In the genomic region with DNA sequence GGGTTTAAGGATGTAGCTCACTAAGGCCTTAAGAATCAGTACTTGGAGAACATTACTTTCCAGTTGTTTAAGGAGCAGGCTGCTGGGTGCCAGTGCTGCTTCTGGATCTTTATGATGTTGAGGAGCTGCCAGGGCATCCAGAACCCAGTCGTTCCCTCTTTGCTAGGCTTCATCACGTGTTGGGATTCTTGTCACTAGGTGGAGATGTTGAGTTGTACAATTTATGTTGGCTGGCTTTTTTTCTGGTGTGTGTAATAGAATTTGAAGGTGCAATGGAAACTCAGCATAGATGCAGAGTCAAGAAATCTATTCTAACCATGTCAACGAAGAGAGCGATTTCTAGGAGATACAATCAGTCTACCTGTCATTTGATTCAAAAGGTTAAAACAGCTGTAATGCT, we compare ENCODE assay signal across 11 mouse cellular contexts.
A peak's percentile ranks its signal among the peaks of the same experiment; 100 is the strongest.
DNase-seq lines count a peak whose midpoint lies in the region; TF ChIP-seq lines count a peak whose summit lies in the region.
"Had no signal": no experiment of that assay in that cellular context is flagged by ENCODE, and none has a peak within 500 bp of the region (broad histone marks: within the 10 kb centered on the region; RNA-seq: fewer than 3 reads in every experiment).

No protein-coding gene starts in this region.

- H3ac ChIP-seq in myocyte (ENCODE audit: control insufficient read depth, insufficient read length), result no peak overlapping the region

- no peak overlapping the region for H3K4me3 ChIP-seq in layer of hippocampus, adult 2 months
- no peak overlapping the region for H3K4me3 ChIP-seq in myocyte
- H3K4me3 ChIP-seq: limb, embryonic 15.5 days; midbrain, embryonic 12.5 days had no signal

- no peaks in the 10 kb centered on the region for H3K79me2 ChIP-seq in myocyte (ENCODE audit: control insufficient read depth, insufficient read depth)

- no peak for TF ChIP-seq POLR2A in brain, embryonic 14.5 days (IDR thresholded peaks at IDR 0.05; ENCODE audit: borderline replicate concordance, extremely low read depth, insufficient read depth, insufficient read length, poor library complexity, severe bottlenecking)
- no peak for TF ChIP-seq POLR2A in myocyte (IDR thresholded peaks at IDR 0.05; ENCODE audit: insufficient read length, low read depth)

- no peaks in the 10 kb centered on the region for H3K27me3 ChIP-seq in myocyte (ENCODE audit: control insufficient read depth, insufficient read depth, insufficient read length)
- H3K27me3 ChIP-seq: limb, embryonic 15.5 days had no signal

- no peak overlapping the region for H3K4me2 ChIP-seq in myocyte (ENCODE audit: low read depth)
- H3K4me2 ChIP-seq: limb, embryonic 15.5 days; midbrain, embryonic 12.5 days had no signal

- H3K36me3 ChIP-seq in myocyte (ENCODE audit: control insufficient read depth, insufficient read depth), result no peaks in the 10 kb centered on the region
- H3K36me3 ChIP-seq: limb, embryonic 15.5 days; midbrain, embryonic 12.5 days had no signal

- H3K27ac ChIP-seq in layer of hippocampus, adult 2 months, result no peak overlapping the region
- H3K27ac ChIP-seq: limb, embryonic 15.5 days; midbrain, embryonic 12.5 days had no signal

- peak; percentile 58 for TF ChIP-seq CTCF in layer of hippocampus, adult 2 months (conservative IDR thresholded peaks at IDR 0.05)
- TF ChIP-seq CTCF in brain, embryonic 14.5 days (IDR thresholded peaks at IDR 0.05; ENCODE audit: borderline replicate concordance, extremely low read depth, insufficient read depth, insufficient read length), result peak; percentile 14; the same call in 1 of the 2 replicates

- peak; percentile 4 to 15 for DNase-seq in cerebellum, postnatal 14 days
- DNase-seq in cerebellum, adult 9-11 months, result no peak
- DNase-seq in layer of hippocampus, adult 2 months (ENCODE audit: low spot score in 2 of 2), result no peak
- DNase-seq in layer of hippocampus, adult 18-20 months (ENCODE audit: low spot score in 2 of 2), result no peak
- DNase-seq in brain, embryonic 14.5 days (ENCODE audit: low read depth), result peak; percentile 52
- no peak for DNase-seq in cerebellum, adult 18-20 months
- no peak for DNase-seq in left cerebral cortex, adult 18-20 months (ENCODE audit: low spot score in 2 of 2)
- DNase-seq: right cerebral cortex, adult 18-20 months had no signal

TF ChIP-seq in myocyte, 11 proteins besides CTCF, POLR2A, EP300 and RAD21:
- no peak for TF ChIP-seq E2F4 (IDR thresholded peaks at IDR 0.05; ENCODE audit: insufficient read depth)
- TF ChIP-seq USF1 (IDR thresholded peaks at IDR 0.05; ENCODE audit: low read depth), result peak; percentile 30
- no peak for TF ChIP-seq POLR2AphosphoS2 (IDR thresholded peaks at IDR 0.05; ENCODE audit: insufficient read length, low read depth)

Comparison
In these comparisons a context has a peak if more than half of its experiments do, and no peak if none do; other contexts are left out.
1. DNase-seq: peak in cerebellum, postnatal 14 days (2 of 2) and brain, embryonic 14.5 days (single experiment); none in cerebellum, adult 9-11 months (single experiment), layer of hippocampus, adult 2 months (0 of 2), layer of hippocampus, adult 18-20 months (0 of 2), cerebellum, adult 18-20 months (0 of 2) and left cerebral cortex, adult 18-20 months (0 of 2).